Mouse (Mus musculus) heart, postnatal 14 days (tissue): ENCODE data around the gene Gm884. TPM values are rescaled to one million over a fixed set of nuclear protein-coding genes. Genes with fewer than 3 reads are reported as not detected.

Experiments used
- DNase-seq, 2 experiments: peaks; one replicate each; pipeline ENCODE4 v3.0.0; 2021 to 2022
- intact Hi-C: fragments of 180-260 bp; cut with DNase I; formaldehyde crosslinking; loops from one replicate; pipeline ENCODE4 v1.15.1; 2025
- long read RNA-seq, 2 experiments: library from polyadenylated mRNA; stranded (forward); transcript quantifications; one replicate each; pipeline ENCODE4 v2.0.0; 2021
- total RNA-seq, 2 experiments: library from RNA; stranded (reverse); gene quantifications; 2 replicates each; pipeline ENCODE4 v1.2.3; 2021

Gm884 gene
- total RNA-seq = not detected
- long read RNA-seq, experiment 1 = 0 reads
- long read RNA-seq, experiment 2 = 0 reads

DNA sequence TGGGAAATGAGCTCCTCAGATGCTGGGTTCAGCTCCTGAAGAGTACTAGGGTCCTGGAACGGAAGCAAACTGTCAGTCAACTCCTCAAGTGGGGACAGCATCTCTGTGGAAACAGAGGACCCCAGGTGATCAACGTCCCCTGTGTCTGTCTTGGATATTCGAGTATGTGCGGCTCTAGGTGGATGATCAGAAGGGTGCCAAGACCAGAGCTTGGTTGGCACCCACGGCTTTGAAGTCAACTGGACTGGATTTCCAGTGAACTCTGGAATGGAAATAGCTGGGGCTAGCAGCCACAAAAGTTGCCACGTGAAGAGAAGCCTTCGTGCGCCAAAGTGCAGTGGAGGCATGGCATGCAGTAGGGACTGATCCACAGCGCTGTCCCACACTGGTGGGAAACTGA lies at the start of gene Gm884:
Gm884 (minus strand) TSS at position 101 of the 400 bp plus-strand sequence.
- no peak for DNase-seq
- intact Hi-C loops = no loop called here

- no peak for DNase-seq
- intact Hi-C loops = no loop called here
Observed at GRCm38 (mm10) chr11:103666907-103667426, 46.0 kb upstream of the Gm884 start.

DNA sequence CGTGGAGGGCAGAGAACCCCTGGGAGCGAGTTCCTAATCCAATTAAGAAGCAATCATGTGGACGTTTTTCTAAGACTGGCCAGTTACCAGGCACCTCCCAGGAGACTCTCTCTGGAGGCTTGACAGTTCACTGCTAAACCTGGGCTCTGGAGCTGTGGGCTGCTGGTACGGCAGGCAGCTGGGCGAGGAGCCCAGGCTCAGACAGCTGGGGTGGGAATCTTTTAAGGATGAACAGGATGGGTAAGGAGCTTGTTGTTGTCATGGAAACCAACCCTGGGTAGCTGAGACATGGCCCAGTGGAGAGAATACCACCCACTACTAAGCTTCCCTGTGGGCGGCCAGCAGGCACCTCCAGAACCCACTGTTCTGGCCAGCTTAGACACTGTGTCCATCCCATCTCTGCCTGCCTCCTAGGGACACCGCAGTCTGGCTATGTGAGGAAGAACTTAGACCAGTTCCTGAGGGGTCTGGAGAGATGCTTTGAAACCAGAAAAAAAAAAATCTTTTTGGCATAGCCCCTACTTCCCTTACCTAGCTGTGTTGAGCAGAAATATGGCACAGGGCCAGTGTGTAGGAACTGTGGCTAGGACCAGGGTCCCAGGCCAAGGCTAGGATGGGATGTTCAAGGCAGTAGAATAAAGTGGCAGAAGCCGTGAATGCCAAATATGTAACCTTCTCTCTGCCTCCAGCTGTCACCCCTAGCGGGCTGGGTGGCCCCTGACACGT lies 45.4 kb upstream of the Gm884 start:
- intact Hi-C loops = no loop called here
- no peak for DNase-seq

GRCm38 (mm10) chr11:103665695-103666094 lies 44.8 kb upstream of the Gm884 start:
- no peak for DNase-seq
- intact Hi-C loops = no loop called here

GRCm38 (mm10) chr11:103663119-103663518 lies 42.2 kb upstream of the Gm884 start:
- intact Hi-C loops = no loop called here
- no peak for DNase-seq

DNA sequence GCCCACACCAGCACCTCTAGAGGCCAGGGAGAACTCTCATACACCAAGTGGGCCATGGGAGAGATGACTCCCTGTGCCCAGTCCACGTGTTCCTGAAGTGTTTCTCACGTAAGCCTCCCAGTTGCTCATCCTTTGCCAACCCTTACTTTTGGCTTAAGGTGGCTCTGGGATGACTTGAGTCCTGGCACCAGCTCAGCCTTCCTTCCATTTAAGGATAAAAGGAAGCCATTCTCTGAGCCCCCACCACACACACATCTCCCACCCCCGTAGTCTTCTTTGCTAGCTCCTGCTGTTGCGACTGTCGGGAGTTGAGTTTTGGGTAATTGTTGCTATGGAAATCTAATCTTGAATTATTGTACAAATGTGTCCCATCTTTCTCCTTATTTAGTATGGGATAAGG lies 41.6 kb upstream of the Gm884 start:
- DNase-seq = no peak
- intact Hi-C loops = no loop called here

GRCm38 (mm10) chr11:103661863-103662262 lies 40.9 kb upstream of the Gm884 start:
- intact Hi-C loops = no loop called here
- no peak for DNase-seq

GRCm38 (mm10) chr11:103658189-103658588 lies 37.2 kb upstream of the Gm884 start:
- no peak for DNase-seq
- intact Hi-C loops = no loop called here

GRCm38 (mm10) chr11:103656520-103656919 lies 35.6 kb upstream of the Gm884 start:
- intact Hi-C loops = no loop called here
- DNase-seq = peak; percentile 58 to 72

DNA sequence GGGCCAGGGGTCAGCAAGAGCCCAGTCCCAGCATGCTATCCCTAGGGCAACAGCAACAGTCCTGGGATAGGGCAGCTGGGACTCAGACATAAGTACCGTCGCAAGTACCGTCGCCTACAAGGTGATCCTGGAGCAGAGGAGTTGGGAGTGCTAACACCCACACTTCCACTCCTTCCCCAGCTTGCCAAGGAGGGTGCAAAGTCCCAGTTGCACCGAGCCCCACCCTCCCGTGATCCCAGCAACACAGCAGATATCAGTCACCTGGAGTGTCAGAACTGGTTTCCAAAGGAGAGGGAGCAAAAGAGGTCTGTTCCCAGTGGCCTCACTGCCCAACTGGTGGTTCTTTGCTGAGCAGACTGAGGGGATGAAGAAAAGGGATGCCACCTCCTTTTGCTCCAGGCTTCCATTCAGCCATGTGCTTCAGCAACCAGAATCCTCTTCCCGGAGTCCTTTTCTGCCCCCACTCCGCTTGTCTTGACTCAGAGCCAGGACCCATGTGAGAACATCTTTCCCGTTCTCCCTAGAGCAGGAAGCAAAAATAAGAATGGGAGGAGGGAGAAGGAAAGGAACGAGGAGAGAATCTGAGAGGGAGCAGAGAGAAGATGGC lies 32.5 kb upstream of the Gm884 start:
- intact Hi-C loops = no loop called here
- no peak for DNase-seq

GRCm38 (mm10) chr11:103651426-103651825 lies 30.5 kb upstream of the Gm884 start:
- DNase-seq = no peak

GRCm38 (mm10) chr11:103649983-103650493 lies 29.1 kb upstream of the Gm884 start:
- intact Hi-C loops = no loop called here
- no peak for DNase-seq

More at GRCm38 (mm10) chr11:103651426-103651825, 30.5 kb upstream of the Gm884 start:
- intact Hi-C loops = no loop called here

- DNase-seq = no peak
- intact Hi-C loops = no loop called here
Observed at GRCm38 (mm10) chr11:103649301-103649982, 28.5 kb upstream of the Gm884 start, which contains the start of gene Rprml. TSS of gene Rprml (plus strand) at chr11:103649570.

GRCm38 (mm10) chr11:103648656-103649055 lies 27.7 kb upstream of the Gm884 start:
- intact Hi-C loops = no loop called here
- DNase-seq = no peak

DNA sequence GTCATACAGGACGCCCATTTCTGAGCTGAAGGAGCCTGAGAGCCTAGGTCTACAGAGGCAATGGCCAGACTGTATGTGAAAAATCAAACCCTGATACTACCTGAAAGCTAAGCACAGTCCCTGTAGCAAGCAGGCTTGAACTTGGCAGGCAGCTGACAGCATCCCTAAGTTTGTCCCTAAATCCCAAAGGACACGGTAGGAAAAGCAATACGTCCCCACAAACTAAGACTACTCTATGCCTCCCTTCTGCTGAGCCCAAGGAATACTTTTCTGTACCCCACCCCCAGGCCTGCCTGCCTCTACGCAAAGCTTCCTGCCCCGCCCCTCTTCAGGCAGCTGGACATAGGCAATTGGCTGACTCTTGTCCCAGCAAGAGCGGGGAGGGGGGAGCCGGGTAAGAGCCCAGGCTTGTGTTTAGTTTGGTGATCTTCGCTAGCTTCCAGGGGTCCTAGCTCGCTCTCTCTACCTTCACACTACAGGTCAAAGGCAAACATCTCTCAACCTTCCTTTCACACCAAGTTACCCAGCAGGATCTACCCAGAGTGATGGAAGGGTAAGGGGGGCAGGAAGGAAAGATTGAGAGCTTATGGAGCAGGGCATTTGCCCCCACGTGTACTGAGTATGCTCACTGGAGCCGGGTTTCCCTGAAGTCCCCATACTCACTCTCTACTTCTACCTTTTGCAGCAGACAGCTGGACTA lies 27.1 kb upstream of the Gm884 start:
- intact Hi-C loops = no loop called here
- no peak for DNase-seq

DNA sequence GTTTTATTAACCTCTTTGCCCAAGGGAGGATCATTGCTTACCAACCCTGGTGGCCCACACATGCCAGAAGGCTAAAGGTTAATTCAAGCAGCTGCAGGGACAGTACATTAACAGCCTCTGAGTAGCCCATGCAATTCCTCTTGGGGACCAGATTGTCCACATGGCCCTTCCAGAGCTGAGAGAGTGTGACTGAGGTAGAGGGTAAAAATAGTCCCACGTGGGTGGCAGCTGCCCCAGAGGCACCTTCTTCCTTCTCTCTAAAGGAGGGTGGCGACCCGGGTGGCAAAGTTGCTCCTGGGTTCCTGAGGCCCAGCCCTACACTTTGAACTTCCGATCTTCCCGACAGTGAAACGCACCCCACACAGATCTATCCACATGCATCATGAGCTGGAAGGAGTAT lies 25.4 kb upstream of the Gm884 start:
- intact Hi-C loops = no loop called here
- DNase-seq = no peak

DNA sequence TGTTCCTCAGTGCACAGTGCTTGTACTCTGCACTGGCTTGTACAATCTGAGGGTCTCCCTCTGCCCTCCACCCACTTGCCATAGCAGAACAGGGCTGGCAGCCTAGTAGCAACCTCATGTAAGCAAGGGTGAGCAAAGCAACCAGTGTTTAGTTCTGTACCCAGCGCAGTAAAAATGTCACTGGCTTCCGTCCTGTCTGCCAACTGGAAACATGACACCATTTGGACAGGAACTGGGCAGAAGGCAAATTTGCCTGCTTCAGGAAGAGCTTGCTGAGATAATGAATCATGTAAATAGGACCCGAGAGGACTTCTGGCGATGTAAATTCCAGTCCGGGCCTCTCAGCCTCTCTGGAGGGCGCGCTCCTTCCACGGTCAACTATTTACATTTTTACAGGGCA lies 24.8 kb upstream of the Gm884 start:
- DNase-seq = no peak
- intact Hi-C loops = no loop called here

- DNase-seq = no peak
- intact Hi-C loops = no loop called here
Observed at GRCm38 (mm10) chr11:103643211-103643610, 22.3 kb upstream of the Gm884 start.

GRCm38 (mm10) chr11:103639407-103639946 lies 18.5 kb upstream of the Gm884 start:
- intact Hi-C loops = loop anchor here (1.0 to 2.0 kb wide), 3 partner anchors 35 to 271 kb away; no protein-coding TSS in a partner anchor
- DNase-seq = peak; percentile 58 to 68

DNA sequence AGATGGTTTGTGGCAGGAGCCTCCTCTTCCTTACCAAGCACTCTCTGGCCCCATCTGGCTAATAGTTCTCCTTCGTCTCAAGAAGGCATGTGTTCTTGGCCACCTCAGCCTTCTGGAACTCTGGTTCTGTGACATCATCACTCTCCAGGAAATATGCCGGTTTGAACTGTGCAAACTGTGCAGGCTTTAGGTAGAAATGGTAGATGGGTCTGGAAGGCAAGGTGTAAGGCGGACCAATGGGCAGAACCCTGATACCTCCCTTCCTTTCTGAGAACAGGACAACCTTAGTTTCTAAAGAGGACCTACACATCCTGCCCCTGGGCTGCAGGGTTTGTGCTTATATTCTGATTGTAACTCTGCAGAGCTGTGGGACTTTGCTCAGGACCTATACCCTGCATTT lies 17.9 kb upstream of the Gm884 start, which contains the start of gene Lyzl6:
Lyzl6 (minus strand) TSS at position 101 of the 400 bp plus-strand sequence.
- intact Hi-C loops = loop anchor here (1.0 to 2.0 kb wide), 3 partner anchors 36 to 272 kb away; no protein-coding TSS in a partner anchor
- DNase-seq = no peak
